Mouse (Mus musculus): ENCODE measurements around the gene Olfr1264.

GRCm38 (mm10) chr2:89999845-90000244 is 25.5 kb downstream of the Olfr1264 start, which contains the start of gene Olfr1262:
- no peak for TF ChIP-seq CTCF (IDR thresholded peaks at IDR 0.05; ENCODE audit: low read depth, low read length)
- TF ChIP-seq POLR2A (IDR thresholded peaks at IDR 0.05; ENCODE audit: extremely low read depth, insufficient read depth, low read length): no peak
